Mouse (Mus musculus): ENCODE measurements around the gene Ccnj. TPM values are rescaled to one million over a fixed set of nuclear protein-coding genes. Genes with fewer than 3 reads are reported as not detected.

The Ccnj gene
- total RNA-seq, 4 experiments from 2014 or later = 6.8 to 7.9 (median 7.4) TPM

GRCm38 (mm10) chr19:40841593-40841992 is 10.5 kb downstream of the Ccnj start:
- DNase-seq (ENCODE audit: low spot score in 2 of 2) = no peak

GRCm38 (mm10) chr19:40844731-40845130 is 13.7 kb downstream of the Ccnj start:
- no peak for DNase-seq (ENCODE audit: low spot score in 2 of 2)

- DNase-seq (ENCODE audit: low spot score in 2 of 2) = no peak
Observed at GRCm38 (mm10) chr19:40849391-40849790, 18.3 kb downstream of the Ccnj start.

- DNase-seq (ENCODE audit: low spot score in 2 of 2) = no peak
Observed at GRCm38 (mm10) chr19:40859555-40859954, 28.5 kb downstream of the Ccnj start.

- no peak for DNase-seq (ENCODE audit: low spot score in 2 of 2)
Observed at GRCm38 (mm10) chr19:40868284-40868683, 37.2 kb downstream of the Ccnj start.

GRCm38 (mm10) chr19:40869425-40870105 is 38.5 kb downstream of the Ccnj start:
- DNase-seq (ENCODE audit: low spot score in 2 of 2) = no peak

GRCm38 (mm10) chr19:40872955-40873665 is 42.0 kb downstream of the Ccnj start:
- DNase-seq (ENCODE audit: low spot score in 2 of 2) = peak; percentile 87 to 89

GRCm38 (mm10) chr19:40881700-40882099 is 50.6 kb downstream of the Ccnj start:
- DNase-seq (ENCODE audit: low spot score in 2 of 2) = no peak

GRCm38 (mm10) chr19:40888887-40889286 is 57.8 kb downstream of the Ccnj start:
- DNase-seq (ENCODE audit: low spot score in 2 of 2) = no peak

- DNase-seq (ENCODE audit: low spot score in 2 of 2) = no peak
Observed at GRCm38 (mm10) chr19:40894071-40894506, 63.0 kb downstream of the Ccnj start.

- DNase-seq (ENCODE audit: low spot score in 2 of 2) = peak; percentile 69 to 80
Observed at GRCm38 (mm10) chr19:40894519-40895392, 63.7 kb downstream of the Ccnj start, which contains the start of gene Zfp518a. Gene Zfp518a (plus strand): TSS chr19:40894705.

GRCm38 (mm10) chr19:40895393-40895703 is 64.3 kb downstream of the Ccnj start:
- no peak for DNase-seq (ENCODE audit: low spot score in 2 of 2)

Small RNA genes within 50 kb of the gene (microRNA-seq; reads per million reads assigned to microRNA genes)
- 0 to 1.3 reads per million in 2 experiments for gene Mir8092

Other genes with a start within 250 kb of the Ccnj start
- gene Aldh18a1, start 242.8 kb upstream of the Ccnj start, total RNA-seq (2022) = 10 to 100 TPM; 19.9 to 29.8 (median 26.1) TPM
- 10 to 100 TPM; 17.7 to 19.5 (median 18.8) TPM for gene Tctn3, start 219.0 kb upstream of the Ccnj start, total RNA-seq (2022)
- gene Entpd1, start 218.9 kb upstream of the Ccnj start, total RNA-seq (2022) = 10 to 100 TPM; 16.0 to 32.9 (median 21.3) TPM
- 1 to 10 TPM in 1 of 4 experiments, under 1 TPM in 3; 0.31 to 1.5 (median 0.56) TPM for gene Cc2d2b, start 82.5 kb upstream of the Ccnj start, total RNA-seq (2022)
- gene Zfp518a, start 63.4 kb downstream of the Ccnj start, total RNA-seq (2022) = 1 to 10 TPM; 6.3 to 8.7 (median 7.9) TPM
- 10 to 100 TPM in 2 of 4 experiments, 1 to 10 TPM in 2; 7.0 to 16.5 (median 11.2) TPM for gene Blnk, start 163.3 kb downstream of the Ccnj start, total RNA-seq (2022)
- under 1 TPM in 1 of 4 experiments, not detected in 3; 0.23 TPM for gene Dntt, start 198.0 kb downstream of the Ccnj start, total RNA-seq (2022)
- 10 to 100 TPM in 3 of 4 experiments, 1 to 10 TPM in 1; 9.9 to 20.3 (median 15.4) TPM for gene Opalin, start 245.8 kb downstream of the Ccnj start, total RNA-seq (2022)

All from layer of hippocampus, adult 8-10 months (tissue).